Mouse (Mus musculus): Measurements from ENCODE around the gene Gm5622.

DNA sequence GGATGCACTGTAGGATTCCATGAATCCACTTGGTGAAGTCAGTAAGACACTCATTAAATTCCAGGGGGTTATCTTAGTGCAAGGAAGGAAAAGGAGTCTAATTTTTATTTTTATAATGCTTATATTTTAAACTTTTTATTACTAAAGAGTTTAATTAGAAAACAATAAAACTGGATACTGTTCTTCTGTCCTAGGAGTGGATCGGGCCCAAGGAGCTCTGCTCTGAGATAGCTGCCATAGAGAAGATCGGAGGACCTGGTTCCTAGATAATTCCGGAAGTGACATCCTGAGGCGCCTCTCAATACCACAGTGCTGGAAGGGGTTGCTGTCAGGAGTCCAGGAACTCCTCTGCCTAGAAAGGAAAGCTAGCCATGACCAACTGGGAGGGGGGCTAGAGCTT, at the start of gene Gm5622:
- no peak for TF ChIP-seq POLR2A (IDR thresholded peaks at IDR 0.05; ENCODE audit: insufficient read depth, low read depth, low read length)
- TF ChIP-seq CTCF (IDR thresholded peaks at IDR 0.05) = no peak
- TF ChIP-seq EP300 (IDR thresholded peaks at IDR 0.05; ENCODE audit: insufficient read depth, low read depth, low read length) = no peak
